Mouse (Mus musculus) neutrophil, adult 83 days (primary cell): Measurements from ENCODE around the gene Gng10. TPM values are rescaled to one million over a fixed set of nuclear protein-coding genes. Genes with fewer than 3 reads are reported as not detected.

Experiments
- total RNA-seq, 2 experiments: library from RNA; stranded (reverse); gene quantifications; one replicate each; pipeline ENCODE4 v1.2.4; 2023

The Gng10 gene
- total RNA-seq = 10 to 100 TPM; 83.1 to 98.3 TPM

GRCm38 (mm10) chr4:59034918-59035785 is at the start of gene Gng10:
TSS of gene Gng10 (plus strand) at chr4:59035088.

DNA sequence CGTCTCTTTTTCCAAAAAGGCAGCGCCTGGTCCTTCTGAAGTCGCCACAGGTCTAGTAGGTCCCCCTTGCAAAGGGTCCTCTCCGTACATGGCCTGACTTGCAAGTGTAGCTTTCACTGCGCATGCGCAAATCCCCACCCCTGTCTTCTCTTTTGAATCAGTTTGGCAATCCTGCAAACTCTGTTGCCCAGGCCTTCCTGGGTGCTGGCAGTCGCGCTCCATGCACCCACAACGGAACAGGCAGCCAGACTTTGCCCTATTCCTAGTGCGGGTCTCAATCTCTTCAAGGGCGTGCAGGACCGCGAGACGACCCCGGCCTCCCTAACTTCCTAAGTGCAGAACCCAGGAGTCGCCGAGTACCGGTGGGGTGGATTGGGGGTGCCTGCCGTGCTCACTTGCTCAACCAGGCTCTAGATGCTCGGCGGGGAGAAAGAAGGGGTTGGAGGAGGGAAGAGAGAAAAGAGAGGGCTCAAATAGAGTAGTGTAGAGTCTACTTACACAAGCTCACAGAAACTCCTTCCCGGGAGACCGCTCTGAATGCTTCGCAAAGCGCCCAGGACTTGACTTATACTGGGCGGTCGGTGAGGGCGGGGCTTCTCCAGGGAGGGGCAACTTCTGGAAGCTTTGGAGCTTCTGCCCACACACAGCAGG is 48.2 kb upstream of the Gng10 start, which contains the start of gene Ptgr1:
Gene Ptgr1 (minus strand): TSS at position 580 of the 651 bp plus-strand sequence.

DNA sequence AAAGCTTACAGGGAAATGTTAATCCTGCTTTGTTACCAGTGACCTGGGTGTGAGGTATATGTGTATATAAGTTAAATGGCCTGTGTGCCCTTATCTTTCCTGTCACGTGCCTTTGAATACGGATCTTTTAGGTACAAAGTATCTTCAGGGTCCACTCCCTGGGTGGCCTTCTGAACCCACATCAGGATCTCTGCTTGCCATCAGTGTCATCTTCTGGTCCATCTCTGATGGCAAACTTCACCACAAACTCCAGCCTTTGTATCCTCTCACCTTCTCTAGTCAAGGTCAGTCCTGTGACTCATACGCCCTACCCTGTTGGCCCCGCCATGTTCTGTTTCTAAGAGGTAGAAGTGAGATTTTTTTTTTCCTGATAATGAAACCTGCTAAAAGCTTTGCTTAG is 40.1 kb upstream of the Gng10 start, which contains the start of gene Dnajc25:
Gene Dnajc25 (plus strand): TSS at position 301 of the 400 bp plus-strand sequence.

GRCm38 (mm10) chr4:59002948-59003805 is 31.7 kb upstream of the Gng10 start, which contains the start of gene Gm20503:
TSS of gene Gm20503 (plus strand) at chr4:59003210.

Other genes starting within 250 kb of the Gng10 start
- gene Olfr267, start 247.4 kb upstream of the Gng10 start, total RNA-seq = not detected
- 10 to 100 TPM; 74.9 to 95.6 TPM for gene Ecpas, start 122.3 kb upstream of the Gng10 start, total RNA-seq
- not detected for gene Zkscan16, start 91.5 kb upstream of the Gng10 start, total RNA-seq
- gene Ptgr1, start 48.0 kb upstream of the Gng10 start, total RNA-seq = 10 to 100 TPM; 22.0 to 23.0 TPM
- 1 to 10 TPM; 5.8 to 7.1 TPM for gene Dnajc25, start 40.0 kb upstream of the Gng10 start, total RNA-seq
- 1 to 10 TPM; 2.1 to 2.3 TPM for gene Gm20503, start 31.9 kb upstream of the Gng10 start, total RNA-seq
- not detected for gene AI481877, start 103.9 kb downstream of the Gng10 start, total RNA-seq
- gene Ugcg, start 154.2 kb downstream of the Gng10 start, total RNA-seq = 10 to 100 TPM; 30.1 to 32.1 TPM